Mouse (Mus musculus) kidney, adult 2 months (tissue): ENCODE data around the gene Ppp1r27.

Experiments used
- CTCF ChIP-seq: fragments of 200-500 bp; conservative IDR thresholded peaks from 2 replicates; pipeline ENCODE4 v1.5.1; 2011; ENCODE audit warnings: low read depth, mild to moderate bottlenecking, control low read depth, low read length, moderate library complexity, mixed read lengths; ENCODE audit not compliant: insufficient read depth, insufficient read length
- POLR2A ChIP-seq: fragments of 200-500 bp; IDR thresholded peaks from one replicate; pipeline ENCODE4 v1.6.1; 2011; ENCODE audit warnings: low read depth, low read length, control low read depth

DNA sequence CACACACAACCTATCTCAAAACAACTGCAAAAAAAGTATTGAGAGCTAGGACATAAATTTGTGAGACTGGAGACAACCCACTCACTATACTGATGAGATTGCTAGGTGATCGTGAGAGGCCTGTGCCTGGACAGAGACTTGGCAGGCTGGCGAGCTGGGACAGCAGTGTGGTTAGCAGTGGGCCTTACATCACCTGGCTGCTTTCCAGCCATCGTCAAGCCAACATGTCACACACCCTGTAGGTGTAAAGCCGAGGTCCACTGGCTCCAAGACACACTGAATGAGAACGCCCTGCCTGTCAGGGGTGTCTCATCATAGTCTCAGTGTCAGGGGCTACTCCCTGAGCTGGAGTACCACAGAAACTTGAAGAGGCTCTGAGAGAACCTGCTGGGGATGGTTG lies 1.8 kb upstream of the Ppp1r27 start:
- no peak for TF ChIP-seq CTCF
- no peak for TF ChIP-seq POLR2A
